Comparison of ENCODE assay signal across 14 mouse cellular contexts in genomic region chr17:13670227-13670626, GRCm38 (mm10).
A peak's percentile ranks its signal among the peaks of the same experiment; 100 is the strongest.
DNase-seq lines count a peak whose midpoint lies in the region; ATAC-seq and TF ChIP-seq lines count a peak whose summit lies in the region.
"Had no signal": no experiment of that assay in that cellular context is flagged by ENCODE, and none has a peak within 500 bp of the region (broad histone marks: within the 10 kb centered on the region; RNA-seq: fewer than 3 reads in every experiment).

No protein-coding gene starts in this region.

- intact Hi-C loops in heart, postnatal 36 days (cut with DNase I): no loop called here
- intact Hi-C loops in gastrocnemius, postnatal 14 days (cut with DNase I; ENCODE audit: low total_unique reads): no loop called here

- no peak overlapping the region for H3K4me2 ChIP-seq in heart, embryonic 13.5 days
- H3K4me2 ChIP-seq in forebrain, embryonic 12.5 days: no peak overlapping the region
- no peak overlapping the region for H3K4me2 ChIP-seq in hindbrain, postnatal 0 days (ENCODE audit: low read depth, low read length)
- no peak overlapping the region for H3K4me2 ChIP-seq in neural tube, embryonic 15.5 days
- H3K4me2 ChIP-seq: embryonic facial prominence, embryonic 12.5 days; liver, embryonic 11.5 days had no signal

- no peaks in the 10 kb centered on the region for H3K27me3 ChIP-seq in heart, embryonic 13.5 days (replicated peaks)
- H3K27me3 ChIP-seq in forebrain, embryonic 12.5 days: no peaks in the 10 kb centered on the region
- no peaks in the 10 kb centered on the region for H3K27me3 ChIP-seq in hindbrain, postnatal 0 days (ENCODE audit: insufficient read depth, low read length)
- no peaks in the 10 kb centered on the region for H3K27me3 ChIP-seq in neural tube, embryonic 15.5 days (replicated peaks)
- H3K27me3 ChIP-seq: embryonic facial prominence, embryonic 12.5 days had no signal

- no peaks in the 10 kb centered on the region for H3K36me3 ChIP-seq in heart, embryonic 13.5 days
- H3K36me3 ChIP-seq in forebrain, embryonic 12.5 days (replicated peaks): no peaks in the 10 kb centered on the region
- H3K36me3 ChIP-seq in hindbrain, postnatal 0 days (ENCODE audit: insufficient read depth, low read length): no peaks in the 10 kb centered on the region
- H3K36me3 ChIP-seq in neural tube, embryonic 15.5 days: no peaks in the 10 kb centered on the region
- H3K36me3 ChIP-seq: embryonic facial prominence, embryonic 12.5 days had no signal

- no peak overlapping the region for H3K9ac ChIP-seq in heart, embryonic 13.5 days
- H3K9ac ChIP-seq in forebrain, embryonic 12.5 days: no peak overlapping the region
- H3K9ac ChIP-seq in hindbrain, postnatal 0 days (replicated peaks; ENCODE audit: low read length): no peak overlapping the region
- no peak overlapping the region for H3K9ac ChIP-seq in neural tube, embryonic 15.5 days (replicated peaks)
- H3K9ac ChIP-seq: embryonic facial prominence, embryonic 12.5 days had no signal

- no peak for ATAC-seq in heart, embryonic 13.5 days (ENCODE audit: extremely low read depth, insufficient number of reproducible peaks, low FRiP score, low TSS enrichment)
- no peak for ATAC-seq in forebrain, embryonic 12.5 days (ENCODE audit: low FRiP score)
- no peak for ATAC-seq in hindbrain, postnatal 0 days
- ATAC-seq in neural tube, embryonic 15.5 days (ENCODE audit: low FRiP score): no peak
- ATAC-seq: inflammation-experienced regulatory T-cells, adult 6 months had no signal

- TF ChIP-seq CTCF in hindbrain, postnatal 0 days (IDR thresholded peaks at IDR 0.05; ENCODE audit: low read depth): no peak

- no peak for DNase-seq in heart, postnatal 36 days
- DNase-seq in hindbrain, postnatal 0 days (ENCODE audit: low spot score): no peak
- DNase-seq in gastrocnemius, postnatal 14 days: no peak
- no peak for DNase-seq in thymus, postnatal 0 days (ENCODE audit: low spot score)
- no peak for DNase-seq in lung, postnatal 25 days (ENCODE audit: low spot score)
- DNase-seq: adrenal gland, adult 8-10 months; cerebellum, postnatal 10 days; thymus, adult 18-20 months had no signal

- peaks cover 45% of the 10 kb centered on the region for H3K4me1 ChIP-seq in heart, embryonic 13.5 days
- H3K4me1 ChIP-seq in forebrain, embryonic 12.5 days: peaks cover 58% of the 10 kb centered on the region
- peaks cover 28% of the 10 kb centered on the region for H3K4me1 ChIP-seq in hindbrain, postnatal 0 days (ENCODE audit: insufficient read depth, low read length)
- H3K4me1 ChIP-seq in neural tube, embryonic 15.5 days: peaks cover 38% of the 10 kb centered on the region

- no peak overlapping the region for H3K4me3 ChIP-seq in heart, embryonic 13.5 days
- H3K4me3 ChIP-seq in forebrain, embryonic 12.5 days (replicated peaks): no peak overlapping the region
- no peak overlapping the region for H3K4me3 ChIP-seq in hindbrain, postnatal 0 days (ENCODE audit: low read length)
- no peak overlapping the region for H3K4me3 ChIP-seq in neural tube, embryonic 15.5 days (replicated peaks)
- H3K4me3 ChIP-seq: embryonic facial prominence, embryonic 12.5 days had no signal

- H3K27ac ChIP-seq in heart, embryonic 13.5 days (replicated peaks): 0 out of 2 replicates have a peak overlapping the region, but pooled peaks have one; percentile 13
- H3K27ac ChIP-seq in forebrain, embryonic 12.5 days: peak overlapping the region; percentile 98
- H3K27ac ChIP-seq in hindbrain, postnatal 0 days: peak overlapping the region; percentile 85; the same call in 1 of the 2 replicates
- H3K27ac ChIP-seq in neural tube, embryonic 15.5 days (replicated peaks): peak overlapping the region; percentile 85
- H3K27ac ChIP-seq: embryonic facial prominence, embryonic 12.5 days had no signal

- H3K9me3 ChIP-seq in heart, embryonic 13.5 days: no peaks in the 10 kb centered on the region
- H3K9me3 ChIP-seq in forebrain, embryonic 12.5 days: no peaks in the 10 kb centered on the region
- H3K9me3 ChIP-seq in hindbrain, postnatal 0 days (ENCODE audit: low read length): no peaks in the 10 kb centered on the region
- no peaks in the 10 kb centered on the region for H3K9me3 ChIP-seq in neural tube, embryonic 15.5 days (replicated peaks)
- H3K9me3 ChIP-seq: embryonic facial prominence, embryonic 12.5 days had no signal

Comparison
In these comparisons a context has a peak if more than half of its experiments do, and no peak if none do; other contexts are left out.
1. H3K27ac ChIP-seq: peak in every context shown above with its lines; median percentile 98 in forebrain, embryonic 12.5 days; 85 in hindbrain, postnatal 0 days; 85 in neural tube, embryonic 15.5 days; 13 in heart, embryonic 13.5 days.